Mouse (Mus musculus) gastrocnemius, postnatal 36 days (tissue): Measurements from ENCODE around the gene Klhl32. TPM values are rescaled to one million over a fixed set of nuclear protein-coding genes. Genes with fewer than 3 reads are reported as not detected.

Experiments
- DNase-seq, 2 experiments: peaks; one replicate each; pipeline ENCODE4 v3.0.0; 2022
- intact Hi-C: fragments of 180-260 bp; cut with DNase I; formaldehyde crosslinking; loops from one replicate; pipeline ENCODE4 v1.15.1; 2025
- total RNA-seq, 2 experiments: library from RNA; stranded (reverse); gene quantifications; 2 replicates each; pipeline ENCODE4 v1.2.3; 2021

The Klhl32 gene
- total RNA-seq, 2 experiments from 2014 or later, result 0.10 TPM; not detected in 1

DNA sequence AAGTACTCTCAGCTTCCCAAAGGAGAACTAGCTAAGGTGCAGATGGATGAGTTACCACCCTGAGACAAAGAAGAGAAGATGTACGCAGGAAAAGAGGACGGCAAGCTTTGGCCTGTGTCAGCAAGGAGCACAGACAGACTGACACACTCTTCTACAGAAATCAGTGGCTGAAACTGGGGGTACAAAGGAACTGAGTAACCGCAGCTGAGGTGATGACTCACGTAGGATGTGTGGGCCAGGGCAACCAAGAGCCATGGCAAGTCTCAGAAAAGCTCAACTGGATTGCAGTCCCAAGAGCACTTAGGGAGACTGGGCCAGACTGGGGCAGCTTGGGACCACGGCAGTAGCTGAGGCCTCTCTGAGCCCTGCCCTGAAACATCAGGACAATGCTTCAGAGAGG, 53.6 kb downstream of the Klhl32 start:
- no peak for DNase-seq
- intact Hi-C loops, result no loop called here

DNA sequence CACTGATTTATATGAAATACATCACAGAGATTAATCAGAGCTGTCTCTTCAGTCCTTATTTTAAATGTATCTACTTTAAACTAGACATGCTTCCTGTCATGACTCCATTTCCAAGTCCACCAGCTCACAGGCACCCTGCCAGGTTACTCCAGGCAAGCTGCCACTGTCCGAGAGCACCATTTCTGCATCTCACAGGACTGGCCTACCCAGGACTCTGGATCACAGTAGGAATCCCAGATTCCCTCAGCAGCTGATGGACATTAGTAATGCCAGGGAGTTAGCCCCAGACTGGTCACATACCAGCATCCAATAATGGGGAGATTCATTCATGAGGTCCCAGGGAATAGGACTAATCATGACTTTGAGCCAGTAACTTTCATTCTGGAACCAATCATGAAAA, 54.7 kb downstream of the Klhl32 start:
- DNase-seq, result no peak

DNA sequence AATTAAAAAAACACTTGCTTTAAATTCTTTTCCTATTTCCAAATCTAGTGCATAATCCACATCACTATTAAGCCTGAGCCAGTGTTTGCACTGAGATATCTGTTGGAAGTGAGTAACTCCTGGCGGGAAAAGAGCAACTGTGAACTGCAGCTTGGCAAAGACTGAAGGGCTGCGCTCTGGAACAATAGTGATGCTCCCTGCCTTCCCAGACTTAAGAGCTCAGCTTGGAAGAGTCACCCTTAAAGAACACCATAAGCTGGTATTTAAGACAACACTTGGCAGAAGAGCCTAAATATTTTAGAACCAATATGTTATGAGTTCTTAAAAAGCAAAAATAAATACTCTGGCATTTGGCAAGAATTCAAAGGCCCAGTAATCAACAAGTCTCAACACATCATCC, 55.7 kb downstream of the Klhl32 start:
- intact Hi-C loops, result no loop called here
- no peak for DNase-seq

More for the DNA sequence above, 54.7 kb downstream of the Klhl32 start:
- intact Hi-C loops, result no loop called here

DNA sequence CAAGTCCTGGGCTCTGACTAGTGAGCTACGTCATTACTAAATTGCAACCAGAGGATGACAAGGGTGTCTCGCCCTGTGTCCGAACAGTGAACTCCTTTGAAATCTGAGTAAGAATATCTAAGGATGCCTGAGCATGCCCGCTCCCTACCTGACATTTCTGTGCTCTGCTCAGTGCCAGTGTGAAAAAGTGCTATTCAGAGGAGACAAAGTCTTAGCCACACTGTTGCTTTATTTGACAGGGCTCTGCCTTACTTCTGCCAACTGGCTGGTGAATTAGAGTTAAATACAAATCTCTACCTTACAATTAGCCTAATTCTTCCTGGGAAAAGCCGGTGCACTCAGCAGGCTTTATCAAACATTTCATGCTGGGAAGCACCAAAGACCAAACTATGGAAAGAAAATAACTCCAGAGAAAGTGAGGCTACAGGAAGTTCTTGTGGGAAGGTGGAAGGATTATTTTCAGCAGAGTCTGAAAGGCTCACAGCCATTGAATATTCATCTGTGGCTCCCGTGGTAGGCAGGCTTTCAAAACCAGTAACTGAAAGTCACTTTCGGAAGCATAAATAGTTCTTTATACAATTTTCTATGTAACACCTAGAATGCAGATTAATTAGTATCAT, 57.1 kb downstream of the Klhl32 start:
- DNase-seq, result no peak
- intact Hi-C loops, result no loop called here

DNA sequence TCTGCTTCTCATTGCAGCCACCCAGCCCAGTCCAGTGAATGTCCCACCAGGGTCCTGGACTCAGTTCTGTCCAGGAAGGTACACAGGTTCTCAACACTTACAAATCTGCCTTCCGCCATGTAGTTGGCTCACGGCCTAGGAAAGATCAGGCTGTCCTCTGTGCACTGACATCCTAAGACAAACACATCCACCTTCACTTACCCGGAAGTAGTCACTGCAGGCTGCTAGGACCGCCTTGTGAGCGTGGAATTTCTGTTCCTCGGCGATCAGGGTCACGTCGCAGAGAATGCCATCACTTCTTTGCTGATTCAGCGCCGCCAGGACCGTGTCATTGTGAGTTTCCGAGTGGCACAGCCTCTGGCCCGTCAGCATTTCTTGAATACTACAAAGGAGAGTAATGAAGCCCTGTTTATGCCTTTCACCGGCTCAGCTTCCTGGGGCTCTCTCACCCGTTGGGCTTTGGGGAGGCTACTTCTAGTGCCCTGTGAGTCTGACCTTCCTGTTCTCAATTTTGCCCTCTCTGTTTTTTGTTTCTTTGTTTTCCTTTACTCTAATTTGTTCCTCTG, 58.4 kb downstream of the Klhl32 start:
- no peak for DNase-seq
- intact Hi-C loops, result no loop called here

DNA sequence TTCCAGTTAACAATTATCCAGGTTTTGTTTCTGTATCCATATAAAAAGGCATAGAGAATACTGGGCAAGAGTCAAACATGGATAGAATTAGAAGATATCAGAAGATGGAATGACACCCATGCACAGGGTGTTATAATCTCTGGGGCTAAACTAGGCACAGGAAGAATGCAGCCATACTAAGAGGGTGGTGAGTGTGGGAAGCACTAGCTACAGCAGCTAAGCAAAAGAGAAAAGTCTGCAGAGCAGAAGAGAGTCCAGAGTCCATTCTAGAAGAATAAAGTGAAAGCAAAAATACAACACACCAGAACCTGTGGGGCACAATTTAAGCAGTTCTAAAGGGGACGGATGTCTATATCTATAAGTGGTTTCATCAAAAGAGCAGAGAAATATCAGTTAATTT, 61.6 kb downstream of the Klhl32 start:
- DNase-seq, result no peak
- intact Hi-C loops, result no loop called here

DNA sequence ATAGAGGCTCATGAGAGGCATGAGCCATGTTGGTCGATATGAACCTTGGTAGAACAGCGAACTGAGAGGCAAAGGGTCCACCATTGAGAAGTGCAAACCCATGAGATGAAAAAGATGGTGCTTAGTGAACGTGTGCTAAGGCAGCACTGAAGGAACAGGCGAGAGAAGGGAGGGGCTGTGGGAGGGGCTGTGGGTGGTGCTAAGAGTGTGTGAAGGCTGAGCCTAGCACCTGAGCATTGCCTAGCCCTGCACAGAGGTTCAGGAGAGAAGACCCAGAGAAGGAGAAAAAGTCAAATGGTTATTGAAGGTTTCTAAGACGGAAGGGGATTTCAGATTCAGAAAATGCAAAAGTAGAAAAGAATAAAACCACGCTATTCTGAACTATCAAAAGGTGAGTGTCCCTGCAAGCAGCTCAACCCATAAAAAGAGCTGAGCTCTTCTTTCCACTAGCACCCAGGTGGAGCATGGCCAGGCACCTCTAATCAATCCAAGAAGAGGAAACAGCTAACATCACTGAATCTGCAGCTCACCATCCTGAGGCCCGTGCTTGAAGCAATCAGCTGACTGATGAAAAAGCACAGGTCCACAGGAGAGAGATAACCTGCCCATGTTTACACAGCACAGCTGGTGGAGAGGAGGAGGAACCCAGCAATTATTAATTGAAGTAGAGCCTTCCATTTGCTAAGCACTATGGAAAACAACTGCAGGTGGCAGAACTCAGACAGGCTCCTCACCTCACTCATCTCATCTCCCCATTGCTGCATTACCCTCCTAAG, 65.0 kb downstream of the Klhl32 start:
- no peak for DNase-seq
- intact Hi-C loops, result no loop called here

DNA sequence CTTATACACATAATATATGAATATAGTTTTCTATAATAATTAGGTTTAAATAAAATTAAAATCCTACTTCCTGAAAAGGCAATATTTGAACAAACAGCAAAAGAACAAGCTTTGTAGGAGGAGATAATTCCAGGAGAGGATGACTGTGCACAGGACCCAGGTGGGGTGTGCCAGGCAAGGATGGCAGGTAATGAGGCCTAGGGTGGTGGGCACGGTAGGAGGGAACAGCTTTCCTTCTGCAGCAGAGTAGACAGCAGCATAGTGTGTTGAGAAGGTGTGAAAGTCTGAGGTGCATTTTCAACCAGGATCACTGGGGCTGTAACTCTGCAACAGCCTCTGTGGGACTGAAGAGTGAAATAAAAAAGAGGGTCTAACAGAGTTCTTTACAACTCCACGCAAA, 85.0 kb downstream of the Klhl32 start:
- no peak for DNase-seq
- intact Hi-C loops, result no loop called here

DNA sequence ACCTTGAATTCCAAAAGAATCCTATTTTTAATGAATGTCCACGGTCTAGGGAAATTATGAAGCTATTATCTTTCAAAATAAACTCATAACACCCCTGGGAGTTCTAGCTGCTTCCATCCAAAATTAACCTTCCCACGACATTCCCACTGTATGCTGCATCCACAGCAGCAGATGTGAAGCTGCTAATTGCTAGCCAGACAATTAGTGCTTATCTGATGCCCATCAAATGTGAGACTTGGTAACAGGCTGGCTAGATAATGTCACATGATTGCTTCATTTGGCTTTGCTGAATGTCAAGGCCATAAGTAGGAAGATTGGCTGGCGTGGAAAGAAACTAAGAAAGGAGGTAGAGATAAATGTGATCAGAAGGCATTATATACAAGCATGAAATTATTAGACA, 85.5 kb downstream of the Klhl32 start:
- no peak for DNase-seq
- intact Hi-C loops, result no loop called here

DNA sequence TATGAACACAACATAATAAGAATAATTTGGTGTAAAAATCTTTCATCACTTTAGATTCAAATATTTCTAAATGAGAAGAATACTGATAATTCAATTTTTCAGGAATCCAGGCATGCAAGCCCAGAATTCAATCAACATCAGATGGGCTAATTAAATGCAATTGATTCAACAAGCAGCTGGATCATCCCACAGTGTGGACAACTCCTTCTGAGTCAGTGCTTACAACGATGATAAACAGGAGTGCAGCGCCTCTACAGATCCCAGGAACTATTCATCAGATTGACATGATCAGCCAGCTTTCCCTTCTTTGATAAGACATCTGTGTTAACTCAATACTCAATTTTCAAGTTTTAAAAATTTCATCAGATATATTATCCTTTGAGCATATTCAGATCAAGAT, 86.4 kb downstream of the Klhl32 start:
- intact Hi-C loops, result no loop called here
- no peak for DNase-seq

DNA sequence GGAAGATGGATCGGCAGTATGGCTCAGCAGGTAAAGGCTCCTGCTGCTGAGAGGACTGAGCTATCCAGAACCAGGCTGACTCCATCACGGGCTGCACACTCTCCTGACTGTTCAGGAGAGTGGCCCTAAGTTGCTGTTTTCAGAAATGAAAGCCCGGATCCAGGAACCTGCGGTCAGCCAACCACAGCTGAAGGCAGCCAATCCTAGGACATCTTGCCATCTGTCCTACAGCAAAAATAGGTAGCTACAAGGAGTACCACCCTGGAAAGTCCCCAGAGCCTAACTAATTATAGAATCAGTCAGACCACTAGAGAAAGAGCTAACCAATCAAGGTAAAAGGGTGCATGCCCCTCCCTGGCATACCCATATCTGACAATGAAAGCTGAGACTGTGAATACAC, 87.5 kb downstream of the Klhl32 start:
- no peak for DNase-seq
- intact Hi-C loops, result no loop called here

DNA sequence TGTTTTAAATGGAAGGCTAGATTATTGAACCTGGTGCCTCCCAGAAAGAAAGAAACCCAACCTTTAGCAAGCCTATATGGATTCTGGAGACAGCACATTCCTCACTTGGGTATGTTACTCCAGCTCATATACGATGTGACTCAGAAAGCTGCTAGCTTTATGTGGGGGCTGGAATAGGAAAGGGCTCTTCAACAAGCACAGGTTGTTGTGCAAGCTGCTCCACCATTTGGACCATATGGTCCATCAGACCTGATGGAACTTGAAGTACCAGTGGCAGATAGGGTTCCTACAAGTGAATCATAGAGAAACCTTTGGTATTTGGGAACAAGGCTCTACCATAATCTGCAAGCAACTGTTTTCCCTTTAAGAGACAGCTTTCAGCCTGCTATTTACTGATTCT, 92.0 kb downstream of the Klhl32 start:
- intact Hi-C loops, result no loop called here

DNA sequence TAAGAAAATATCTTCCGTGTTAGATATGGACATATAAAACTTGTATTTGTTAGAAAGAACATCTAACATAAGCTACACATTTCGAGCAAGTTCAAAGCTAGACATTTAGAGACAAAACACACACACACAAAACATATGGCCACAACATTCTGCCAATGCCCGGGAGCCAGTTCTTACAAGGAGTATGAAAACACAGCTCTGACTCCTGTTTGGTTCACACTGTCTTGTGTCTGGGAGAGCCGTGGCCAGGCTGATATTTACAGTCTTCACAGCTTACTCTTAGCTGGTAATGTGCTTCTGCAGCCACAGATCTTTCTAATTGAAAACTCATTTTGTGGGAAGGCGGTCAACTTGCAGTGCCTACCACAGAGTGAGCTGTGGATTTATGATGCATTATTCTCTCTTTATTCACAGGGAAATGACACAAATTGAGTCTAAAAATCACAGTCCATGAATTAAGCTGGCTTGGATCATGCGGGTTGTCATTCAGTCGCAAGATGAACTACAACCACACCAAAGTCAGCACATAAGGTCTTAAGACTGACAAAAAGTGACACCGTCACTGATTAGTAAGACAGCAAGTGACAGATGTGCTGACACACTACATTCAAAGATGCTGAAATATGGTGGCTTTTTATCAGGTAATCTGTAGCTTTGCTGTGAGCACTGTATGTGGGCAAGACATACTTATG, 98.3 kb downstream of the Klhl32 start:
- DNase-seq, result no peak
- intact Hi-C loops, result no loop called here

More for the DNA sequence above, 92.0 kb downstream of the Klhl32 start:
- no peak for DNase-seq

DNA sequence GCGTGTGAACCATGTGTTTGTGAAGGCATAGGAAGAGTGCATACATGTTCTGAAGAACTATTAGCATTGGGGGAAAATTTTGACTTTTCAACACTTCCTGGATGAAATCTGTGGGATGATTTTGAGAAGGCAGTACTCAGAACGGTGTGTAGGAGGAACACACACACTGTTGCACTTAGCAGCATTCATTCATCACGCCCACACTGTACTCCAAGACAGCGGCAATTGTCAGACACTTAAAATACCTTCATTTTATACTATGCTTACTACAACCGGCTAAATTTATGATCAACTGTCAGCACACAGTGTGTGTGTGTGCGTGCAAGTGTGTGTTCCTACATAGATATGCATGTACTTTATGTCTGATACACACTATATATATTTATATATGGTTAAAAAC, 113.8 kb downstream of the Klhl32 start:
- DNase-seq, result no peak
- intact Hi-C loops, result no loop called here

DNA sequence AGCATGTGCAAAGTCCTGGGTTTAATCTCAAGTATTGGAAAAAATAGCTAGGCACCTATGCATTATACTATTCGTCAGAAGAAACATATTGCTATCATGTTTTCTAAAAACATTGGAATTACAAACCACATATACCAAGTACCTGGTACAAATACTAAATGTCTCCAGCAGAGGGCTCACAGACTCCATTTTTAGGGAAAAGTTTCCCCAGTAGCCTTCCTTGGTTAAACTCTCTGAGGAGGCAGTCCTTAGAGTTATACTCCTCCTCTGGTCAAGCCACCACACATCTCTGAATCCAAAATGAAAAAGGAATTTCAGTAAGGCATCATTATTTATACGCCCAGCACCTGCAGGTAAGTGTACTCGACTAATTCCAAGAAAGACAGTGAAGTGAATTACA, 130.1 kb downstream of the Klhl32 start:
- intact Hi-C loops, result loop anchor here (2.0 kb wide), 1 partner anchor 174 kb away; no protein-coding TSS in a partner anchor
- DNase-seq, result no peak

DNA sequence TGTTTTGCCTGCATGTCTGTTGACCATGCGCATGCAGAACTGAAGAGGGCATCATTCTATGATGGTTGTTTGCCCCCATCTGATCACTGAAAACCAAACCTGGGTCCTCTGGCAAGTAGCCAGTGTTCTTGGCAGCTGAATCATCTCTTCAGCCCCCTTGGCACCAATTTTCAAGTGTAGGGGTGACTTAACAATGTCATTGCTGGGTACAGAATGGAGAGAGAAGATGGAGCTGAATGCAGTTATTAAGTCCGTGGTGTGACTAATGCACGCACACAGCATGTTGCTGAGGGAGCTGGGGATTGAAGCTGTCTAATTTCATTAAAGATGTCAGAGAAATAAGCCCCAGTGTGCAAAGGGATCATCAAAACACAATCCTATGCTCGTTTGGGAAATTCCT, 135.4 kb downstream of the Klhl32 start:
- intact Hi-C loops, result no loop called here
- no peak for DNase-seq

DNA sequence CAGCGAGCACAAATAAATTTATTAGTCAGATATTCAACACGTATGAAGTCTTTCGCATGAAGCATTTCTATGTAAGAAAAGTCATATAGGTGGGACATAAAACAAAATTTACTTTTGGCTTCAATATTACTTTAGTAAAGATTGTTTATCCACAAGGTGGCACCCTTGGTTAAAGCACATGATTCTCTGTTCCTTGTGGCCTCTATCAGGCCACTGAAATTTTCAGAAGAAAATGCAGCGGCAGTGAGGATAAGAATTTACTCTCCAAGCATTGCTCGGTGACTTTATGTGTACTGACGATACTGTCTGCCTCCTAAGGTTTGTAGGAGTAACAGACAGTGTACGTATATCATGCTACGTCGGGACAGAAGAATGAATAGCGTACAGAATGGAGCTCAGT, 136.6 kb downstream of the Klhl32 start:
- intact Hi-C loops, result no loop called here
- no peak for DNase-seq

DNA sequence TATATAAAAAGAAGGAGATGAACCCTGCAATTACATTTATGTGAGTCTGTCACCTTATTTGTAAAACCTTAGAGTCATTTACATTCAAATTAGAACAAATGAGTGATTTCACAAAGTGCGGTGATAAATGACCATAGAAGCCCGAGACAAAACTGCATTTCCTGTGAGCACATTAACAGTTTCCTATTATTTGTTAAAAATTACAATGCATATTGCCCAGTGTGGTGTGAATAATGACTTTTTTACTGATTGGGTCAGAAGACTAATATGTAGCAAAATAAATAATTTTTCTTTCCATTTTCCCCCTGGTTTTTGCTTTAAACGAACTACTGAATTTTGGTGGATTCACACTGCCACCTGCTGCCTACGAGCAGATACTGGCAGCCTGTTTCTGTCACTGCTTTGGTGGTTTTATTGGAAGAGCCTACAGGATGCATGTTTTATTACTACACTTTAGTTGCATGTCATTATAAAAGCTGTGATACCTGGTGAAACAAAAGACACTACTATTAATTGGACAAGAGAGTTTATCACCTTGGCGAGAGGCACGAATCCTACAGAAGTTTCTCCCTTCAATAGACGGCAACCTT, 152.3 kb downstream of the Klhl32 start:
- DNase-seq, result no peak
- intact Hi-C loops, result no loop called here

DNA sequence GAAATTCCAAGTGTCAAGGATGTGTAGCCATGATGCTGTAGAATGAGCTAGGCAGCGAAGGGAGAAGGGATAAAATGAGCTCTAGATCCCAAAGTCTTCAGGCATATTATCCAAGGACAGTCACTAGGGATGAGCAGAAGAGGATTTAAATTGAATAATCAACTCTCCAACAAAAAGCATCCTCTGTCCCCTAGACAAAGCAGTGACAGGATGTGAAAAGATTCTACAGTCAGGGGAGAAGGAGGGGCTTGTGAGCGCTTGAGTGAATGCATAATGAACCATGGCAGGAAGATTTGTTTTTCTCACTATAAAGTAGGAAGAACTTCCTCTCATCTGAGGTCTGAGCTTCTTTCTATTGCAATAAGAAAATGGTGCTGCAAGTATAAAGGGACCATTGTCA, 170.8 kb downstream of the Klhl32 start:
- intact Hi-C loops, result no loop called here
- DNase-seq, result no peak

DNA sequence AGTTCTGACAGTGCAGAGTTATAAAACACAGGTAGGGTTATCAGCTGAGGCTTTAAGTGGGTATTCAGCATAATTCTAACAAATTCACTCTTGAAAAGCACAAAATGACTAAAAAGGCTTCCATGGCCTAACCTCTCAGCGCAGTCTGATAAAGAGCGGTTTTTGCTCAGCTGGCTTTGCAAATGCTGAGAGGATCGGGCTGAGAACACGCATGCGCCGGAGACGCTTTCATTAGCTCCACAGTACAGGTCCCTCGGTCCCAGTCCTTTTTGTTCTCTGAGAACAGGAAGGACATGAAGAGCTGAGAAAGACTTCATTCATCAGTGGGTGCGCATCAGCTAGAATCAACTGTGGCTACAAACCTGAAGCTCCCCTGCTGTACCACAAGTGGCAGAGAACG, 180.9 kb downstream of the Klhl32 start:
- intact Hi-C loops, result no loop called here
- no peak for DNase-seq

DNA sequence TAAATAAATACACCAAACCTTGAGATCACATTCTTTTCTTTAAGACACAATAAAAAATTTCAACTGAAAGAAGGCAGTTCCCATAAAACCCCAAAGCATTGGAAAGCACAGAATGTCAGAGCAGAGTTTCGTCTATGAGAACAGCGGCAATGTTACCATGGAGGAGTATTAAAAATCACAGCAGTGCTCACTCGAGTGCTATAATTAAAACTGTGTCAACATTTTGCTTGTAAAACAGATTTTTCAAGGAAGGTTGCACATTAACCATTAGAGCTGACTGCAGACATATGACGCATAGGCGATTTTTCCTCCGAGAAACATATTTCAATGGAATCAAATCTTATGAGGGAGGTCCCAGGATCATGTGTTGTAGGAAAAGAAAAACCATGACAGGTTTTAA, 191.7 kb downstream of the Klhl32 start:
- DNase-seq, result no peak
- intact Hi-C loops, result no loop called here
